Comparison of ENCODE assay signal across 11 mouse cellular contexts in the genomic region with DNA sequence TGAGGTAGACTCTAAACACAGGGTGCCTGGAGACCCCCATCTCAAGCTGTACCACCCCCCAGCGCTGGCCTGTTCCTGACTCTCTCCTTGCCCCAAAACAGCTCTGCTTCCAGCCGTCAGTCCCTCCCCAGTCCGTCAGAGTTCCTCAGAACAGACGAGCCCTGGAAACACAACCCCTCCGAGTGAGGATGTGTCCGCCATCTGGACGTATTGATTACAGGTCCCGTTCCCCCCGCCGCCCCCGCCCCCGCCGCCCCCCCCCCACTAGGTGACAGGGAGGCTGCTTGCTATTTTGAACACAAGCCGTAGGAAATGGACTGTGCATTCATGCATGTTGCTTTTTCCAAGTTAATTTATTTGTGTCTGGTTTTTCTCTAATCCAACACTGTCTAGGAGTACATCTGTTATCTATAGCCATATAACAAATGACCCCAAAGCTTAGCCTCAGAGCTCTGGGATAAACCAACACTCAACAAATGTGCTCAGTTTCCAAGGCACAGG. TPM values are rescaled to one million over a fixed set of nuclear protein-coding genes. Genes with fewer than 3 reads are reported as not detected.
A peak's percentile ranks its signal among the peaks of the same experiment; 100 is the strongest.
DNase-seq lines count a peak whose midpoint lies in the region; ATAC-seq and TF ChIP-seq lines count a peak whose summit lies in the region.
"Had no signal": no experiment of that assay in that cellular context is flagged by ENCODE, and none has a peak within 500 bp of the region (broad histone marks: within the 10 kb centered on the region; RNA-seq: fewer than 3 reads in every experiment).

No protein-coding gene starts in this region.

- peaks cover 8% of the 10 kb centered on the region for H3K4me1 ChIP-seq in liver, embryonic 11.5 days (replicated peaks; ENCODE audit: control insufficient read depth, insufficient read depth, low read length)
- 0 out of 2 replicates have a peak, but pooled peaks cover 2% of the 10 kb centered on the region for H3K4me1 ChIP-seq in hindbrain, embryonic 11.5 days (replicated peaks; ENCODE audit: control insufficient read depth, insufficient read depth, low read length)
- H3K4me1 ChIP-seq in olfactory bulb, adult 2 months (ENCODE audit: control insufficient read depth, insufficient read depth, low read length) = peaks cover 36% of the 10 kb centered on the region

- H3K27me3 ChIP-seq in liver, embryonic 11.5 days (replicated peaks; ENCODE audit: control insufficient read depth, insufficient read depth, low read length) = no peaks in the 10 kb centered on the region
- no peaks in the 10 kb centered on the region for H3K27me3 ChIP-seq in hindbrain, embryonic 11.5 days (ENCODE audit: control insufficient read depth, insufficient read depth, low read length)

- peaks cover 4% of the 10 kb centered on the region; the same call in 1 of the 2 replicates for H3K36me3 ChIP-seq in liver, embryonic 11.5 days (ENCODE audit: control insufficient read depth, insufficient read depth, low read length)
- H3K36me3 ChIP-seq in hindbrain, embryonic 11.5 days (ENCODE audit: control insufficient read depth, insufficient read depth, low read length) = no peaks in the 10 kb centered on the region

- ATAC-seq in liver, embryonic 11.5 days (replicated peaks; ENCODE audit: low FRiP score) = no peak
- ATAC-seq in hindbrain, embryonic 11.5 days (ENCODE audit: low FRiP score) = 0 out of 2 replicates have a peak, but pooled peaks have one; percentile 19
- no peak for ATAC-seq in granulocyte monocyte progenitor cell, adult 5-6 weeks (replicated peaks; ENCODE audit: poor library complexity, severe bottlenecking)

- no peaks in the 10 kb centered on the region for H3K9me3 ChIP-seq in liver, embryonic 11.5 days (ENCODE audit: control insufficient read depth, low read length)
- H3K9me3 ChIP-seq in hindbrain, embryonic 11.5 days (ENCODE audit: control insufficient read depth, low read length) = no peaks in the 10 kb centered on the region

- TF ChIP-seq POLR2A in olfactory bulb, adult 2 months (IDR thresholded peaks at IDR 0.05; ENCODE audit: insufficient read depth, low read depth, low read length) = no peak

- DNase-seq in gastrocnemius, adult 2 months = peak; percentile 51
- no peak for DNase-seq in gastrocnemius, postnatal 10 days
- no peak for DNase-seq in liver, embryonic 11.5 days (ENCODE audit: low spot score)
- DNase-seq in liver = no peak
- peak; percentile 16 for DNase-seq in hindbrain, embryonic 11.5 days (ENCODE audit: low spot score)
- DNase-seq in adrenal gland, postnatal 14 days = no peak
- DNase-seq: adrenal gland, postnatal 36 days; cerebellum, postnatal 36 days had no signal

- no peak overlapping the region for H3K9ac ChIP-seq in liver, embryonic 11.5 days (ENCODE audit: low read depth, low read length)
- H3K9ac ChIP-seq in hindbrain, embryonic 11.5 days (ENCODE audit: low read depth, low read length) = peak overlapping the region; percentile 37; the same call in 1 of the 2 replicates

- intact Hi-C loops in gastrocnemius, adult 2 months (cut with DNase I) = loop anchor here (5.0 kb wide), 1 partner anchor 64 kb away; a partner anchor contains a TSS

- TF ChIP-seq CTCF in gastrocnemius, adult 2 months (IDR thresholded peaks at IDR 0.05) = no peak
- TF ChIP-seq CTCF in olfactory bulb, adult 2 months (IDR thresholded peaks at IDR 0.05; ENCODE audit: insufficient read depth, low read depth, low read length) = no peak

- H3K4me3 ChIP-seq in gastrocnemius, adult 2 months = peak overlapping the region; percentile 11; the same call in 1 of the 2 replicates
- no peak overlapping the region for H3K4me3 ChIP-seq in liver, embryonic 11.5 days (ENCODE audit: low read depth, low read length)
- H3K4me3 ChIP-seq in hindbrain, embryonic 11.5 days (ENCODE audit: low read depth, low read length) = no peak overlapping the region
- no peak overlapping the region for H3K4me3 ChIP-seq in olfactory bulb, adult 2 months (ENCODE audit: insufficient read depth, low read depth, low read length)

- 29% methylated on average over 14 of the region's 14 CpGs for WGBS in liver, embryonic 11.5 days
- 25% methylated on average over 14 of the region's 14 CpGs for WGBS in hindbrain, embryonic 11.5 days
- WGBS in olfactory bulb, adult 2 months = 26% methylated on average over 14 of the region's 14 CpGs

- H3K27ac ChIP-seq in gastrocnemius, adult 2 months = peak overlapping the region; percentile 83
- no peak overlapping the region for H3K27ac ChIP-seq in liver, embryonic 11.5 days (ENCODE audit: low read depth, low read length)
- 0 out of 2 replicates have a peak overlapping the region, but pooled peaks have one; percentile 9 for H3K27ac ChIP-seq in hindbrain, embryonic 11.5 days (ENCODE audit: low read depth, low read length)
- H3K27ac ChIP-seq in olfactory bulb, adult 2 months (ENCODE audit: insufficient read depth, low read depth, low read length) = 0 out of 2 replicates have a peak overlapping the region, but pooled peaks have one; percentile 33
- H3K27ac ChIP-seq: macrophage had no signal

- H3K4me2 ChIP-seq in liver, embryonic 11.5 days = peak overlapping the region; percentile 16; the same call in 1 of the 2 replicates
- no peak overlapping the region for H3K4me2 ChIP-seq in hindbrain, embryonic 11.5 days (replicated peaks; ENCODE audit: low read depth, low read length)

RNA-seq across cellular contexts. Expression of a gene that starts 37.2 kb away (rescaled TPM):
- total RNA-seq in gastrocnemius, adult 2 months (2021) = 10 to 100 TPM; 13.1 to 14.9 TPM
- total RNA-seq in gastrocnemius, postnatal 10 days (2021) = 10 to 100 TPM; 17.0 to 21.3 TPM
- polyA plus RNA-seq in liver, embryonic 11.5 days (2014; fragmentation: Nextera tagmentation; extraction: Ambion mirVana) = 97.9 and 110 TPM in 2 replicates
- polyA plus RNA-seq in hindbrain, embryonic 11.5 days (2014; fragmentation: Nextera tagmentation; extraction: Ambion mirVana) = 124 and 139 TPM in 2 replicates
- polyA plus RNA-seq in olfactory bulb, adult 2 months (2012; ENCODE audit: insufficient read depth, insufficient read length, low replicate concordance, missing spikeins) = not detected in 2 replicates
- 74.1 and 79.0 TPM in 2 replicates for total RNA-seq in granulocyte monocyte progenitor cell, adult 5-6 weeks (2014; fragmentation: Nextera tagmentation)
- total RNA-seq in granulocyte monocyte progenitor cell, adult 5-6 weeks (2017) = 104 and 131 TPM in 2 replicates
- total RNA-seq in adrenal gland, postnatal 14 days (2021) = 47.5 and 50.8 TPM in 2 replicates

RNA-seq across cellular contexts. Expression of a gene that starts 37.2 kb away (rescaled TPM):
- total RNA-seq in gastrocnemius, adult 2 months (2021) = 10 to 100 TPM in 1 of 2 experiments, 1 to 10 TPM in 1; 9.8 to 11.1 TPM
- 10 to 100 TPM in 1 of 2 experiments, 1 to 10 TPM in 1; 9.5 to 16.8 TPM for total RNA-seq in gastrocnemius, postnatal 10 days (2021)
- 30.8 TPM in 2 replicates for polyA plus RNA-seq in liver, embryonic 11.5 days (2014; fragmentation: Nextera tagmentation; extraction: Ambion mirVana)
- polyA plus RNA-seq in hindbrain, embryonic 11.5 days (2014; fragmentation: Nextera tagmentation; extraction: Ambion mirVana) = 39.3 and 41.4 TPM in 2 replicates
- not detected in 2 replicates for polyA plus RNA-seq in olfactory bulb, adult 2 months (2012; ENCODE audit: insufficient read depth, insufficient read length, low replicate concordance, missing spikeins)
- total RNA-seq in granulocyte monocyte progenitor cell, adult 5-6 weeks (2014; fragmentation: Nextera tagmentation) = 29.4 and 36.9 TPM in 2 replicates
- total RNA-seq in granulocyte monocyte progenitor cell, adult 5-6 weeks (2017) = 27.9 and 30.1 TPM in 2 replicates
- total RNA-seq in adrenal gland, postnatal 14 days (2021) = 27.5 and 28.3 TPM in 2 replicates

Comparison
In these comparisons a context has a peak if more than half of its experiments do, and no peak if none do; other contexts are left out.
1. DNase-seq: peak in gastrocnemius, adult 2 months (single experiment) and hindbrain, embryonic 11.5 days (single experiment); none in gastrocnemius, postnatal 10 days (single experiment), liver, embryonic 11.5 days (single experiment), liver (single experiment) and adrenal gland, postnatal 14 days (single experiment).